In the genomic region with DNA sequence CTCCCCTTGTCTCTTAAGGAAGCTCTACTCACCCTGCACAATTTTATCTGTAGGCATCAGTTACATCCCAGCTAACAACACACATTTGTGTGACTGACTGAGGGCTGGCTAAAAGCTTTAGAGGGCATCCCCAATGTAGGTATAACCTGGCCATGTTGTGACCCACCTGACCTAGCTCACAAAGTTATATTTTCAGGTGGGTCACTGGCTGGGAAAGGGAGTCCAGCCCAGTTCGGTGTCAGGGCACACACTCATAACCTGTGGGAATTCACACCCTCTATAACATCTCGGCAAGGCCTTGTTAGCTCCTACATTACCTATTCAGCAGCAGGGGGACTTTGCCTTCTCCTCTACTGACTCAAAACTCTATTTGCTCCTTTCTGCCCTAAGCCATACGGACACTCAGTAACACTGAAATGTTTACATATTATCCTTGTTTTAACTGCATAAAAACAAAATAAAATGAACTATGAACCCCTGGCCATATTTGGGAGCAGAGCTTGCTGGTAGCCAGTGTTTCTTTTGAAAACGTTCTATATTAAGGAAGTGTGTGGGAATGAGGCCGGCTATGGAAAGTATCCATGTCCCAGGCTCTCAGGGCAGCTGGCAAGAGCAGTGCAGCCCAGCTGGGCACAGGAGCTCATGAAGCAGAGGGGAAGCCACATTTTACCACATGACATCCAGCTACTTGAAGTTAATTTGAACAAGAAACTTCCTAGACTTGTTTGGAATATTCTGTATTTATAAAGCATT, we compare ENCODE assay signal across 12 mouse cellular contexts. TPM values are rescaled to one million over a fixed set of nuclear protein-coding genes. Genes with fewer than 3 reads are reported as not detected.
A peak's percentile ranks its signal among the peaks of the same experiment; 100 is the strongest.
DNase-seq lines count a peak whose midpoint lies in the region; ATAC-seq and TF ChIP-seq lines count a peak whose summit lies in the region.
"Had no signal": no experiment of that assay in that cellular context is flagged by ENCODE, and none has a peak within 500 bp of the region (broad histone marks: within the 10 kb centered on the region; RNA-seq: fewer than 3 reads in every experiment).

No protein-coding gene starts in this region.

- H3K4me2 ChIP-seq in heart, embryonic 11.5 days: no peak overlapping the region
- no peak overlapping the region for H3K4me2 ChIP-seq in lung, embryonic 16.5 days (ENCODE audit: low read depth, low read length)
- H3K4me2 ChIP-seq: hindbrain, embryonic 15.5 days had no signal

- no peak for TF ChIP-seq POLR2A in lung, adult 2 months (IDR thresholded peaks at IDR 0.05; ENCODE audit: borderline replicate concordance, extremely low read depth, low read depth, low read length)

- no peak for TF ChIP-seq CTCF in lung, adult 2 months (IDR thresholded peaks at IDR 0.05; ENCODE audit: insufficient read depth, low read length)

- H3K27ac ChIP-seq in heart, embryonic 11.5 days (ENCODE audit: low read depth, low read length): no peak overlapping the region
- H3K27ac ChIP-seq in lung, embryonic 16.5 days (ENCODE audit: low read length): peak overlapping the region; percentile 45
- H3K27ac ChIP-seq: hindbrain, embryonic 15.5 days; kidney, postnatal 0 days had no signal

- no peak for ATAC-seq in heart, embryonic 11.5 days (replicated peaks; ENCODE audit: insufficient number of reproducible peaks, low FRiP score, low TSS enrichment)
- ATAC-seq in lung, embryonic 16.5 days (ENCODE audit: low read depth): peak; percentile 92

- WGBS in heart, embryonic 11.5 days (ENCODE audit: insufficient replicate concordance): 67% methylated on average over 5 of the region's 5 CpGs
- WGBS in lung, adult 2 months: 55% methylated on average over 5 of the region's 5 CpGs
- 50% methylated on average over 5 of the region's 5 CpGs for WGBS in lung, embryonic 16.5 days

- H3K27me3 ChIP-seq in heart, embryonic 11.5 days (ENCODE audit: control insufficient read depth, insufficient read depth, low read length): no peaks in the 10 kb centered on the region
- H3K27me3 ChIP-seq in lung, embryonic 16.5 days (ENCODE audit: control insufficient read depth, insufficient read depth, low read depth, low read length): no peaks in the 10 kb centered on the region
- H3K27me3 ChIP-seq: hindbrain, embryonic 15.5 days had no signal

- H3K9ac ChIP-seq in heart, embryonic 11.5 days (ENCODE audit: low read depth, low read length): no peak overlapping the region
- H3K9ac ChIP-seq in lung, embryonic 16.5 days (ENCODE audit: low read length): no peak overlapping the region
- H3K9ac ChIP-seq: hindbrain, embryonic 15.5 days had no signal

- no peaks in the 10 kb centered on the region for H3K9me3 ChIP-seq in heart, embryonic 11.5 days (replicated peaks; ENCODE audit: control insufficient read depth, low read length)
- no peaks in the 10 kb centered on the region for H3K9me3 ChIP-seq in lung, embryonic 16.5 days (ENCODE audit: control insufficient read depth, low read length)
- H3K9me3 ChIP-seq: hindbrain, embryonic 15.5 days had no signal

- H3K4me1 ChIP-seq in heart, embryonic 11.5 days (ENCODE audit: control insufficient read depth, insufficient read depth, low read length): peaks cover 3% of the 10 kb centered on the region; the same call in 1 of the 2 replicates
- H3K4me1 ChIP-seq in lung, adult 2 months (ENCODE audit: control insufficient read depth, insufficient read depth, low read length): peaks cover 12% of the 10 kb centered on the region
- peaks cover 12% of the 10 kb centered on the region for H3K4me1 ChIP-seq in lung, embryonic 16.5 days (replicated peaks; ENCODE audit: control insufficient read depth, insufficient read depth, low read length)
- H3K4me1 ChIP-seq: hindbrain, embryonic 15.5 days had no signal

- peak; percentile 64 to 77 for DNase-seq in heart, adult 18-20 months
- peak; percentile 38 to 55 for DNase-seq in lung, adult 18-20 months
- no peak for DNase-seq in lung, adult 2 months
- no peak for DNase-seq in right cerebral cortex, adult 2 months (ENCODE audit: low spot score in 2 of 2)
- DNase-seq in embryo, embryonic 11 days: no peak
- no peak for DNase-seq in ovary, postnatal 36 days (ENCODE audit: low spot score)
- DNase-seq: layer of hippocampus, postnatal 36 days; thymus, postnatal 14 days had no signal

- no peak overlapping the region for H3K4me3 ChIP-seq in heart, embryonic 11.5 days (ENCODE audit: low read depth, low read length)
- no peak overlapping the region for H3K4me3 ChIP-seq in lung, adult 2 months (replicated peaks; ENCODE audit: extremely low read depth, low read depth, low read length)
- no peak overlapping the region for H3K4me3 ChIP-seq in lung, embryonic 16.5 days (ENCODE audit: low read length)
- H3K4me3 ChIP-seq: hindbrain, embryonic 15.5 days had no signal

- no peaks in the 10 kb centered on the region for H3K36me3 ChIP-seq in heart, embryonic 11.5 days (ENCODE audit: control insufficient read depth, insufficient read depth, low read length)
- H3K36me3 ChIP-seq in lung, embryonic 16.5 days (ENCODE audit: control insufficient read depth, insufficient read depth, low read length): no peaks in the 10 kb centered on the region
- H3K36me3 ChIP-seq: hindbrain, embryonic 15.5 days had no signal

RNA-seq across cellular contexts. Expression of gene Adcy9, which starts 20.7 kb away (rescaled TPM):
- 10 to 100 TPM; 21.8 to 22.3 TPM for total RNA-seq in heart, adult 18-20 months (2021)
- 0.99 and 1.2 TPM in 2 replicates for polyA plus RNA-seq in heart, embryonic 11.5 days (2014; fragmentation: Nextera tagmentation; extraction: Ambion mirVana)
- polyA plus RNA-seq in lung, adult 2 months (2012; rRNA removed): 19.8 and 20.8 TPM in 2 replicates
- polyA plus RNA-seq in lung, embryonic 16.5 days (2015; fragmentation: Nextera tagmentation; extraction: Ambion mirVana): 1.4 and 1.5 TPM in 2 replicates

Comparison
In these comparisons a context has a peak if more than half of its experiments do, and no peak if none do; other contexts are left out.
1. DNase-seq: peak in heart, adult 18-20 months (2 of 2) and lung, adult 18-20 months (2 of 2); none in lung, adult 2 months (single experiment), right cerebral cortex, adult 2 months (0 of 2), embryo, embryonic 11 days (single experiment) and ovary, postnatal 36 days (single experiment).